Mouse (Mus musculus) hindbrain, embryonic 16.5 days (tissue): ENCODE measurements around the gene Gm10251. TPM values are rescaled to one million over a fixed set of nuclear protein-coding genes. Genes with fewer than 3 reads are reported as not detected.
"Not testable (repeated sequence)": the region's sequence is repeated elsewhere in the genome, so short reads cannot be mapped to it uniquely, and the experiment has no call there.

Experiments used
- ATAC-seq: fragments of 200-750 bp; cut with Nextera tagmentation; 2 replicates; pipeline ENCODE4 v1.8.0; 2017; ENCODE audit warnings: moderate TSS enrichment, moderate library complexity
- H3K27ac ChIP-seq: fragments of 300-500 bp; sonication (generic); 2 replicates; pipeline ENCODE4 v1.5.1; 2014; ENCODE audit warnings: low read depth, mild to moderate bottlenecking, control low read depth, low read length, moderate library complexity
- H3K27me3 ChIP-seq: fragments of 300-500 bp; sonication (generic); replicated peaks from 2 replicates; pipeline ENCODE4 v1.6.1; 2014; ENCODE audit warnings: low read length; ENCODE audit not compliant: control insufficient read depth, insufficient read depth
- H3K36me3 ChIP-seq: fragments of 300-500 bp; sonication (generic); 2 replicates; pipeline ENCODE4 v1.6.1; 2014; ENCODE audit warnings: mild to moderate bottlenecking, low read length, moderate library complexity, mixed read lengths; ENCODE audit not compliant: control insufficient read depth, insufficient read depth
- H3K4me1 ChIP-seq: fragments of 300-500 bp; sonication (generic); 2 replicates; pipeline ENCODE4 v1.6.1; 2014; ENCODE audit warnings: low read depth, low read length; ENCODE audit not compliant: control insufficient read depth, insufficient read depth
- H3K4me2 ChIP-seq: fragments of 300-500 bp; sonication (generic); 2 replicates; pipeline ENCODE4 v1.6.1; 2014; ENCODE audit warnings: mild to moderate bottlenecking, low read length, control low read depth, moderate library complexity
- H3K4me3 ChIP-seq: fragments of 300-500 bp; sonication (generic); 2 replicates; pipeline ENCODE4 v1.5.1; 2014; ENCODE audit warnings: mild to moderate bottlenecking, low read length, control low read depth, moderate library complexity
- H3K9ac ChIP-seq: fragments of 300-500 bp; sonication (generic); 2 replicates; pipeline ENCODE4 v1.6.1; 2014; ENCODE audit warnings: low read depth, mild to moderate bottlenecking, control low read depth, low read length, moderate library complexity
- H3K9me3 ChIP-seq: fragments of 300-500 bp; sonication (generic); 2 replicates; pipeline ENCODE4 v1.6.1; 2014; ENCODE audit warnings: mild to moderate bottlenecking, low read length, moderate library complexity; ENCODE audit not compliant: control insufficient read depth
- WGBS: fragments of 180-500 bp; shearing (Covaris S2); extraction: QIAGEN DNeasy Blood & Tissue Kit; methylation state at CpG from one replicate; pipeline ENCODE4 v1.1.7; 2014; 5-methylcytosine and 5-hydroxymethylcytosine counted together
- polyA plus RNA-seq: library from polyadenylated mRNA; unstranded; fragments of >200 nt; fragmentation: Nextera tagmentation; extraction: Ambion mirVana; gene quantifications from 2 replicates; pipeline ENCODE4 v1.2.1, GENCODE M21; 2015

Gm10251 gene
- polyA plus RNA-seq = 0.23 TPM in 1 of 2 replicates, not detected in the other

DNA sequence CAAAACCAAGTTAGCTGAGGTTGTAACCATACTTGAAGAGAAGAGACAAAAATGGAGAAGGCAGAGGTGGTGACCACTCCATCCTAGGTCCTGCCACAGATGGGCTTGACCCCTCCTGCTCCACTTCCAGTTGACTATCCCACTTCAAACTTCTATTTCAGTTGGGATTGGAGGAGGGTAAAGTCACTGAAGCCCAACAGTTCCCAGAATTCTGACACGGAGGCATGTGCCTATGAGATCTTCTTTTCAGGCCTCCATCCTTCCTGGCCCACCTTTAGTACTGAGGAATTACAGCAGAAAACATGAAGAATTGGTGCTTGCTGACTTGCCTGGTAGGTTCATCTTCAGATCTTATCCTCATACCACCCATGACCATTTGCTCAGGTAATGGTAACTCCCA is at the start of gene Gm10251:
Gene Gm10251, minus strand, starts transcription at position 101 of the 400 bp plus-strand sequence.
- WGBS = no CpG with 5 or more reads among the region's 1 CpGs
- H3K4me1 ChIP-seq, H3K4me2 ChIP-seq, H3K4me3 ChIP-seq, H3K9me3 ChIP-seq, H3K27me3 ChIP-seq, H3K9ac ChIP-seq, ATAC-seq, H3K36me3 ChIP-seq, H3K27ac ChIP-seq: not testable (repeated sequence)

DNA sequence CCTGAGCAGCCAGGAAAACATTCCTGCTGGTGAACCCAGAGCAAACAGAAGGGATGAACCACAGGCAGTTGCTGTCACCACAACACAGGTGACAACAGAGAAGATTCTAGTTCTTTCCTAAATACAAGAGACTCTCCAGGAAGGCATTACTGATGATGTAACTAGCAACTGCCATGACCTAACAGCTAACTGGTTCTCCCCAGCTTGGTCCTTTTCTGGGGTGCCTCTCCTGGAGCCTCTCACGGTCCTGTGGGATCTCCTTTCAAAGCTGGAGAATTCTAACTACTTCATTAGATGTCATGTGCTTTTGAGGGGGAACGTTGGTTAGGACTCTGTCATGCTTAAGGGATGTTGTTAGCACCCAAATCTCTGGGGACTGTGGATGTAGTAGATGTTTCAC is 36.2 kb upstream of the Gm10251 start, which contains the start of gene Gm8050:
Gene Gm8050, minus strand, starts transcription at position 101 of the 400 bp plus-strand sequence.
- H3K9ac ChIP-seq, H3K4me2 ChIP-seq: not testable (repeated sequence)
- no CpG with 5 or more reads among the region's 2 CpGs for WGBS

DNA sequence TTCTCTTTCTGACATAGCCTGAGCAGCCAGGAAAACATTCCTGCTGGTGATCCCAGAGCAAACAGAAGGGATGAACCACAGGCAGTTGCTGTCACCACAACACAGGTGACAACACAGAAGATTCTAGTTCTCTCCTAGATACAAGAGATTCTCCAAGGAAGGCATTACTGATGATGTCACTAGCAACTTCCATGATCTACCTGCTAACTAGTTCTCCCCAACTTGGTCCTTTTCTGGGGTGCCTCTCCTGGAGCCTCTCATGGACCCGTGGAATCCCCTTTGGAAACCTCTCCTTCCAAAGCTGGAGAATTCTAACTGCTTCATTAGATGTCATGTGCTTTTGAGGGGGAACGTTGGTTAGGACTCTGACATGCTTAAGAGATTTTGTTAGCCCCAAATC is 61.7 kb downstream of the Gm10251 start, which contains the start of gene Gm3460:
Gene Gm3460, minus strand, starts transcription at position 101 of the 400 bp plus-strand sequence.
- H3K9ac ChIP-seq, H3K9me3 ChIP-seq, H3K4me3 ChIP-seq, H3K36me3 ChIP-seq, H3K27ac ChIP-seq, H3K27me3 ChIP-seq, ATAC-seq, H3K4me1 ChIP-seq, H3K4me2 ChIP-seq: not testable (repeated sequence)
- 67% methylated on average over 1 of the region's 2 CpGs for WGBS

More for the DNA sequence above, 36.2 kb upstream of the Gm10251 start, which contains the start of gene Gm8050:
- ATAC-seq, H3K27ac ChIP-seq, H3K9me3 ChIP-seq, H3K36me3 ChIP-seq, H3K4me3 ChIP-seq, H3K4me1 ChIP-seq, H3K27me3 ChIP-seq: not testable (repeated sequence)

DNA sequence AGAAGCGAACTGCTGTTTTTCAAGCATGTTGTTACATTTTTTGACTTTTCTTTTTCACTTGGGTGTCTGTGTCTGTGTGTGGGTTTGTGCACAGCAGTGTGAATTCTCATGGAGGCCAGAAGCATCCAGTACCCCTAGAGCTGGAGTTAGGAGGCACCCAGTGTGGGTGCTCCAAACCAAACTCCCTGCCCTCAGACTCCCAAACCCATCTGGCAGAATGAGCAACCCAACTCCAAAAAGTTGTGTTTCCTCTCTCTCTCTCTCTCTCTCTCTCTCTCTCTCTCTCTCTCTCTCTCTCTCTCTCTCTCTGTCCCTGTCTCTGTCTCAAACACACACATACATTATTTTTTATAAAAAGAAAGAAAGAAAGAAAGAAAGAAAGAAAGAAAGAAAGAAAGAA is 77.5 kb downstream of the Gm10251 start:
- not testable (repeated sequence) for H3K9ac ChIP-seq, H3K4me3 ChIP-seq, H3K36me3 ChIP-seq, H3K27me3 ChIP-seq, H3K4me1 ChIP-seq, H3K27ac ChIP-seq, H3K9me3 ChIP-seq, H3K4me2 ChIP-seq, ATAC-seq
- WGBS = no CpG with 5 or more reads among the region's 1 CpGs

DNA sequence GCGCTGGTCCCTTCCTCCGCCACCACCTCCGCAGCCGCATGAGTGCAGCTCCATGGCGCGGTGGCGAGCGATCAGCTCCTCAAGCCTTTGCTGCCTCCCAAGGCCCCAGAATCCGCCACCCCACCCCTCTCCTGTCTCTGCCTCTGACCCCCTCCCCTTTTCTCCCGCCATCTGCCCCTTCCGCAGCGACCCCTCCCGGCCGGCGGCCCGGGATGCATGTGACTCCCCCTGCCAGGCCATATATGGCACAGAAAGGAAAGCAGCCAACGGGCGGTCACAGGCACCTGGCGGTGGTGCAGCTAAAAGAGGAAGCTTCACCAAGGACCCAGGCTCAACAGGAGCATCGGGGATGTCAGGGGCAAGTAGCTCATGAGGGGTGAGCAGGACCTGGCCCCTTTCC is 79.0 kb downstream of the Gm10251 start:
- H3K9me3 ChIP-seq, H3K27ac ChIP-seq, H3K27me3 ChIP-seq, ATAC-seq, H3K36me3 ChIP-seq, H3K4me1 ChIP-seq: not testable (repeated sequence)
- Histone ChIP-seq H3K4me2 (peak overlapping the region; percentile 64), H3K9ac (peak overlapping the region; percentile 63), H3K4me3 (peak overlapping the region; percentile 41)
- WGBS = 2% methylated on average over 14 of the region's 20 CpGs

DNA sequence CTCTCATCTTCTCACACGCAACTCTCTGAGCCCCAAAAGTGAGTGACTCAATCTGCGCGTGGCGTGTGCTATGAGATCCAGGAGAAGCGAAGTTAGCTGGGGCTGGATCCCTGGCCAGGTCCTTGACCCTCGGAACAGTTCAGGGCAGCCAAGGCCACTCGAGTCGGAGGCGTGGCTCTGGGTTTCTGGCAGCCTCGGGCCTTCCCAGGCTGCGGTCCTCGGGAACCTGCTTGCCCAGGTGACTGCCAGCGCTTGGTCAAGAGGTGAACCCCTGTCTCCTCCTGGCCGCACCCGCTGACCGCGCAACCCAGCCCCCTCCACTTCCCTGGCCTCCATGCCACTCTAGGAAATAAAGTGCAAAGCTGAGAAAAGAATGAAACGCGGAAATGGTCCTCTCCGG is 79.4 kb downstream of the Gm10251 start:
- H3K36me3 ChIP-seq, H3K4me1 ChIP-seq, H3K9me3 ChIP-seq, H3K27ac ChIP-seq, H3K27me3 ChIP-seq, ATAC-seq: not testable (repeated sequence)
- Histone ChIP-seq H3K4me2 (peak overlapping the region; percentile 64), H3K4me3 (peak overlapping the region; percentile 41), H3K9ac (peak overlapping the region; percentile 63)
- WGBS = 12% methylated on average over 13 of the region's 20 CpGs

DNA sequence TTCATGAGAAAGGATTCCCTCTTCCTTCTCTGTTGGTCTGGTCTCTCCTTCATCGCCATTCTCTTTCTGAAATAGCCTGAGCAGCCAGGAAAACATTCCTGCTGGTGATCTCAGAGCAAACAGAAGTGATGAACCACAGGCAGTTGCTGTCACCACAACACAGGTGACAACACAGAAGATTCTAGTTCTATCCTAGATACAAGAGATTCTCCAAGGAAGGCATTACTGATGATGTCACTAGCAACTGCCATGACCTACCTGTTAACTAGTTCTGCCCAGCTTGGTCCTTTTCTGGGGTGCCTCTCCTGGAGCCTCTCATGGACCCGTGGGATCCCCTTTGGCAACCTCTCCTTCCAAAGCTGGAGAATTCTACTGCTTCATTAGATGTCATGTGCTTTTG is 93.5 kb downstream of the Gm10251 start, which contains the start of gene Gm3629:
Gene Gm3629, minus strand, starts transcription at position 101 of the 400 bp plus-strand sequence.
- H3K4me3 ChIP-seq, H3K27me3 ChIP-seq, H3K4me2 ChIP-seq, H3K4me1 ChIP-seq, H3K9ac ChIP-seq, H3K27ac ChIP-seq, ATAC-seq, H3K36me3 ChIP-seq, H3K9me3 ChIP-seq: not testable (repeated sequence)
- WGBS = 45% methylated on average over 1 of the region's 2 CpGs

Other genes starting within 250 kb of the Gm10251 start
- gene Gm3594, start 239.6 kb downstream of the Gm10251 start, polyA plus RNA-seq = not detected in 2 replicates
- not detected in 2 replicates for gene Gm8356, start 146.9 kb downstream of the Gm10251 start, polyA plus RNA-seq
- gene Gm3629, start 93.6 kb downstream of the Gm10251 start, polyA plus RNA-seq = 1.3 and 1.5 TPM in 2 replicates
- 0.42 and 0.68 TPM in 2 replicates for gene Gm3460, start 61.8 kb downstream of the Gm10251 start, polyA plus RNA-seq
- 0.14 TPM in 1 of 2 replicates, not detected in the other for gene Gm8050, start 36.1 kb upstream of the Gm10251 start, polyA plus RNA-seq
- 18.0 and 18.5 TPM in 2 replicates for gene Gm3636, start 58.2 kb upstream of the Gm10251 start, polyA plus RNA-seq
- gene Gm8362, start 90.2 kb upstream of the Gm10251 start, polyA plus RNA-seq = not detected in 2 replicates
- not detected in 2 replicates for gene Gm3642, start 156.1 kb upstream of the Gm10251 start, polyA plus RNA-seq
- gene Gm3667, start 205.8 kb upstream of the Gm10251 start, polyA plus RNA-seq = 14.0 and 14.8 TPM in 2 replicates